15 mouse cellular contexts compared by ENCODE assay signal in the genomic region with DNA sequence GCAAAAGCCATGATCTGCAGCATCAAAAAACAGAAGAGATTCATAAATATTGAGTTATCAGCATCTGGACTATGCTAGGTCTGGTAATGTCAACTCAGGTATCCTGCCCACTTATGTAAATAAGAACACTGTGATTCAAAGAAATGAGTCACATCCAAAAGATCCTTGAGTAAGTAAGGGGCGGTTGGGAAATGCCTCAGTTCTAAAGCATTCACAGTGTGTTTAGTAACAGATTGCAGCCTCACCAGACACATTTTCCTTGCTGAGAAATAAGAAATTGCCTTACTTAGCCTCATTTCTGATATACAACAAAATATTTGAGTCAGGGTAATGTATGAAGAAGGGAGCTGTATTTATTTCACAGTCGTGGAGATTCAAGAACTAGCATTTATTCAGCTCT.
"Had no signal": no experiment of that assay in that cellular context is flagged by ENCODE, and none has a peak within 500 bp of the region (broad histone marks: within the 10 kb centered on the region; RNA-seq: fewer than 3 reads in every experiment).

No protein-coding gene starts in this region.

- DNase-seq: gastrocnemius, postnatal 14 days; gastrocnemius, postnatal 36 days; heart, adult 11 months; heart, adult 2 months; heart, postnatal 14 days; heart, postnatal 36 days; kidney, adult 18-20 months; kidney, adult 8-10 months; kidney, postnatal 10 days; kidney, postnatal 25 days; kidney, postnatal 4 days; liver; liver, embryonic 13.5 days had no signal

- ATAC-seq: hindbrain, postnatal 0 days; intestine, embryonic 16.5 days had no signal
